Mouse (Mus musculus) left cerebral cortex, postnatal 4 days (tissue): ENCODE measurements around the gene Mapk8ip2. TPM values are rescaled to one million over a fixed set of nuclear protein-coding genes. Genes with fewer than 3 reads are reported as not detected.

Experiments used
- total RNA-seq, 2 experiments: library from RNA; stranded (reverse); gene quantifications; 2 replicates each; pipeline ENCODE4 v1.2.3; 2021

Gene Mapk8ip2
- total RNA-seq, 2 experiments from 2014 or later = 155 to 170 TPM

Other genes with a start within 250 kb of the Mapk8ip2 start
- gene Ppp6r2, start 242.4 kb upstream of the Mapk8ip2 start, total RNA-seq = 100 to 1,000 TPM; 163 to 165 TPM
- gene Sbf1, start 138.6 kb upstream of the Mapk8ip2 start, total RNA-seq = 100 to 1,000 TPM; 192 to 235 TPM
- not detected for gene Adm2, start 131.2 kb upstream of the Mapk8ip2 start, total RNA-seq
- gene Miox, start 119.5 kb upstream of the Mapk8ip2 start, total RNA-seq = not detected
- gene Lmf2, start 98.3 kb upstream of the Mapk8ip2 start, total RNA-seq = 10 to 100 TPM; 22.9 to 36.2 TPM
- gene Ncaph2, start 98.2 kb upstream of the Mapk8ip2 start, total RNA-seq = 10 to 100 TPM; 86.6 to 93.2 TPM
- gene Sco2, start 80.1 kb upstream of the Mapk8ip2 start, total RNA-seq = 10 to 100 TPM; 25.0 to 28.7 TPM
- gene Tymp, start 76.9 kb upstream of the Mapk8ip2 start, total RNA-seq = under 1 TPM; 0.62 to 0.81 TPM
- gene Odf3b, start 74.6 kb upstream of the Mapk8ip2 start, total RNA-seq = 1 to 10 TPM; 1.8 to 1.9 TPM
- not detected for gene Klhdc7b, start 69.0 kb upstream of the Mapk8ip2 start, total RNA-seq
- not detected for gene Syce3, start 43.4 kb upstream of the Mapk8ip2 start, total RNA-seq
- gene Cpt1b, start 28.1 kb upstream of the Mapk8ip2 start, total RNA-seq = 1 to 10 TPM; 4.0 to 7.6 TPM
- 1 to 10 TPM; 1.8 to 3.2 TPM for gene C730034F03Rik, start 24.3 kb upstream of the Mapk8ip2 start, total RNA-seq
- gene Gm44502, start 24.2 kb upstream of the Mapk8ip2 start, total RNA-seq = 1 to 10 TPM in 1 of 2 experiments, under 1 TPM in 1; 0.40 to 1.3 TPM
- 10 to 100 TPM; 75.8 TPM for gene Chkb, start 24.0 kb upstream of the Mapk8ip2 start, total RNA-seq
- gene Arsa, start 23.5 kb downstream of the Mapk8ip2 start, total RNA-seq = 10 to 100 TPM; 31.5 to 32.8 TPM
- gene Shank3, start 45.7 kb downstream of the Mapk8ip2 start, total RNA-seq = 100 to 1,000 TPM; 136 to 141 TPM
- gene Acr, start 114.4 kb downstream of the Mapk8ip2 start, total RNA-seq = 1 to 10 TPM; 5.8 to 5.9 TPM
- gene Rabl2, start 138.0 kb downstream of the Mapk8ip2 start, total RNA-seq = 10 to 100 TPM; 51.7 to 54.5 TPM